Mouse (Mus musculus) ES-E14 (cell line): ENCODE results near the gene R3hdm4.

ENCODE experiments used
- CHD2 ChIP-seq: IDR thresholded peaks from 2 replicates; pipeline ENCODE4 v1.6.1; 2014; ENCODE audit warnings: mild to moderate bottlenecking, low read depth, low read length, inconsistent platforms
- HCFC1 ChIP-seq: IDR thresholded peaks from 2 replicates; pipeline ENCODE4 v1.6.1; 2012; ENCODE audit warnings: low read length, inconsistent platforms, borderline replicate concordance; ENCODE audit not compliant: insufficient read depth
- MAFK ChIP-seq: IDR thresholded peaks from 2 replicates; pipeline ENCODE4 v1.6.1; 2014; ENCODE audit warnings: mild to moderate bottlenecking, low read depth, low read length, inconsistent platforms; ENCODE audit not compliant: insufficient read depth

- TF ChIP-seq MAFK: no peak
- no peak for TF ChIP-seq HCFC1
- no peak for TF ChIP-seq CHD2
Measured at GRCm38 (mm10) chr10:79896814-79897213, 24.2 kb downstream of the R3hdm4 start.
